Mouse (Mus musculus) erythroid progenitor cell, adult 5-6 weeks (primary cell): Measurements from ENCODE around the gene Pinlyp. TPM values are rescaled to one million over a fixed set of nuclear protein-coding genes. Genes with fewer than 3 reads are reported as not detected.

Experiments used
- ATAC-seq: replicated peaks from 2 replicates; pipeline ENCODE4 v1.8.0; 2016; ENCODE audit warnings: moderate number of reproducible peaks, mild to moderate bottlenecking, moderate TSS enrichment, inconsistent platforms; ENCODE audit not compliant: poor library complexity, low FRiP score, severe bottlenecking
- total RNA-seq, 2 experiments: library from RNA; stranded (forward) in 1 of 2; stranded (reverse) in 1 of 2; fragments of 150-400 nt in 1 of 2; fragments of 186-747, 209-891 nt in 1 of 2; gene quantifications; 2 replicates each; pipeline versions ENCODE4 v1.2.3 to v1.2.4; 2015 to 2017; ENCODE audit warnings: low replicate concordance in 2 of 2

Gene Pinlyp
- not detected in 2 replicates for total RNA-seq (2015; ENCODE audit: low replicate concordance)
- not detected in 2 replicates for total RNA-seq (2017; ENCODE audit: low replicate concordance)

GRCm38 (mm10) chr7:24546068-24546614 is at the start of gene Pinlyp, which contains the start of gene Xrcc1:
Gene Pinlyp, minus strand, starts transcription at chr7:24546118.
Gene Xrcc1, plus strand, starts transcription at chr7:24546289.
- no peak for ATAC-seq

GRCm38 (mm10) chr7:24595464-24595863 is 49.5 kb upstream of the Pinlyp start:
- no peak for ATAC-seq

- no peak for ATAC-seq
Measured at GRCm38 (mm10) chr7:24594309-24594803, 48.4 kb upstream of the Pinlyp start.

- ATAC-seq = peak; percentile 87
Measured at GRCm38 (mm10) chr7:24593621-24594308, 47.8 kb upstream of the Pinlyp start.

GRCm38 (mm10) chr7:24592781-24593180 is 46.9 kb upstream of the Pinlyp start:
- ATAC-seq = no peak

- ATAC-seq = no peak
Measured at GRCm38 (mm10) chr7:24592163-24592562, 46.2 kb upstream of the Pinlyp start.

- ATAC-seq = no peak
Measured at GRCm38 (mm10) chr7:24591735-24592134, 45.8 kb upstream of the Pinlyp start.

GRCm38 (mm10) chr7:24588336-24588735 is 42.4 kb upstream of the Pinlyp start:
- no peak for ATAC-seq

GRCm38 (mm10) chr7:24587330-24588105 is 41.6 kb upstream of the Pinlyp start, which contains the start of the genes Ethe1 and Zfp575:
Gene Ethe1, plus strand, starts transcription at chr7:24587543.
Gene Zfp575, minus strand, starts transcription at chr7:24587641.
- ATAC-seq = no peak

- ATAC-seq = no peak; the same call in 1 of the 2 replicates
Measured at GRCm38 (mm10) chr7:24586828-24587227, 40.9 kb upstream of the Pinlyp start.

GRCm38 (mm10) chr7:24585995-24586394 is 40.1 kb upstream of the Pinlyp start:
- no peak for ATAC-seq

- no peak for ATAC-seq
Measured at GRCm38 (mm10) chr7:24584876-24585275, 39.0 kb upstream of the Pinlyp start.

- no peak for ATAC-seq
Measured at GRCm38 (mm10) chr7:24577811-24578210, 31.9 kb upstream of the Pinlyp start.

GRCm38 (mm10) chr7:24574224-24574796 is 28.4 kb upstream of the Pinlyp start:
- no peak for ATAC-seq

GRCm38 (mm10) chr7:24572455-24572854 is 26.5 kb upstream of the Pinlyp start:
- ATAC-seq = no peak

- no peak for ATAC-seq
Measured at GRCm38 (mm10) chr7:24571071-24571470, 25.2 kb upstream of the Pinlyp start.

GRCm38 (mm10) chr7:24568512-24568911 is 22.6 kb upstream of the Pinlyp start:
- no peak for ATAC-seq

GRCm38 (mm10) chr7:24566206-24566605 is 20.3 kb upstream of the Pinlyp start:
- ATAC-seq = no peak

- no peak for ATAC-seq
Measured at GRCm38 (mm10) chr7:24565627-24566026, 19.7 kb upstream of the Pinlyp start.
